Mouse (Mus musculus) ES-E14 (cell line): ENCODE results near the gene Ttll12. TPM values are rescaled to one million over a fixed set of nuclear protein-coding genes. Genes with fewer than 3 reads are reported as not detected.
A peak's percentile ranks its signal among the peaks of the same experiment; 100 is the strongest.

Experiments
- DNase-seq: peaks from one replicate; pipeline ENCODE4 v3.0.0-alpha.2; 2013; ENCODE audit warnings: low read depth, low spot score
- H3K27ac ChIP-seq: 2 replicates; pipeline ENCODE4 v1.5.1; 2012; ENCODE audit warnings: low read depth, mild to moderate bottlenecking, low read length, moderate library complexity, mixed read lengths; ENCODE audit not compliant: poor library complexity, insufficient read depth, severe bottlenecking
- H3K36me3 ChIP-seq: 2 replicates; pipeline ENCODE4 v1.6.1; 2012; ENCODE audit warnings: mild to moderate bottlenecking, low read length, moderate library complexity, mixed read lengths; ENCODE audit not compliant: control insufficient read depth, poor library complexity, insufficient read depth, severe bottlenecking
- H3K4me1 ChIP-seq, 2 experiments: fragments of 150-350 bp in 1 of 2; sonication (generic) in 1 of 2; 2 replicates each; pipeline ENCODE4 v1.6.1; 2012; ENCODE audit warnings: low read length in 2 of 2, mild to moderate bottlenecking in 1 of 2, mixed read lengths in 1 of 2; ENCODE audit not compliant: control insufficient read depth in 2 of 2, insufficient read depth in 2 of 2, poor library complexity in 1 of 2
- H3K4me3 ChIP-seq, 2 experiments: fragments of 150-350 bp in 1 of 2; sonication (generic) in 1 of 2; 2 replicates each; pipeline ENCODE4 v1.5.1; 2012; ENCODE audit warnings: low read length in 2 of 2, low read depth in 1 of 2, mild to moderate bottlenecking in 1 of 2, mixed read lengths in 1 of 2; ENCODE audit not compliant: insufficient read depth in 1 of 2, poor library complexity in 1 of 2, severe bottlenecking in 1 of 2
- H3K9ac ChIP-seq: 2 replicates; pipeline ENCODE4 v1.6.1; 2012; ENCODE audit warnings: low read depth, mild to moderate bottlenecking, low read length, mixed read lengths; ENCODE audit not compliant: poor library complexity, insufficient read depth, severe bottlenecking
- H3K9me3 ChIP-seq: fragments of 150-350 bp; sonication (generic); 2 replicates; pipeline ENCODE4 v1.6.1; 2012; ENCODE audit warnings: low read depth, mild to moderate bottlenecking, low read length; ENCODE audit not compliant: control insufficient read depth, insufficient read depth
- CHD2 ChIP-seq: IDR thresholded peaks from 2 replicates; pipeline ENCODE4 v1.6.1; 2014; ENCODE audit warnings: mild to moderate bottlenecking, low read depth, low read length, inconsistent platforms
- HCFC1 ChIP-seq: IDR thresholded peaks from 2 replicates; pipeline ENCODE4 v1.6.1; 2012; ENCODE audit warnings: low read length, inconsistent platforms, borderline replicate concordance; ENCODE audit not compliant: insufficient read depth
- MAFK ChIP-seq: IDR thresholded peaks from 2 replicates; pipeline ENCODE4 v1.6.1; 2014; ENCODE audit warnings: mild to moderate bottlenecking, low read depth, low read length, inconsistent platforms; ENCODE audit not compliant: insufficient read depth
- ZC3H11A ChIP-seq: IDR thresholded peaks from 2 replicates; pipeline ENCODE4 v1.6.1; 2012; ENCODE audit warnings: low read depth, mild to moderate bottlenecking, inconsistent platforms, low read length, borderline replicate concordance
- ZNF384 ChIP-seq: IDR thresholded peaks from 2 replicates; pipeline ENCODE4 v1.6.1; 2012; ENCODE audit warnings: low read depth, low read length, inconsistent platforms
- in situ Hi-C, 2 experiments: fragments of 600-800 bp; cut with MboI; formaldehyde crosslinking; loops; one replicate each; pipeline ENCODE4 v1.15.1; 2025; ENCODE audit warnings: low sequenced_read_pairs in 2 of 2, inconsistent platforms in 1 of 2; ENCODE audit not compliant: unreplicated experiment in 2 of 2
- total RNA-seq: library from RNA; depleted of rRNA; stranded (reverse); fragments of 300-350 nt; gene quantifications from 2 replicates; pipeline ENCODE4 v1.2.3, GENCODE M21; 2012; rRNA removed

Ttll12 gene
- 32.2 and 45.5 TPM in 2 replicates for total RNA-seq

DNA sequence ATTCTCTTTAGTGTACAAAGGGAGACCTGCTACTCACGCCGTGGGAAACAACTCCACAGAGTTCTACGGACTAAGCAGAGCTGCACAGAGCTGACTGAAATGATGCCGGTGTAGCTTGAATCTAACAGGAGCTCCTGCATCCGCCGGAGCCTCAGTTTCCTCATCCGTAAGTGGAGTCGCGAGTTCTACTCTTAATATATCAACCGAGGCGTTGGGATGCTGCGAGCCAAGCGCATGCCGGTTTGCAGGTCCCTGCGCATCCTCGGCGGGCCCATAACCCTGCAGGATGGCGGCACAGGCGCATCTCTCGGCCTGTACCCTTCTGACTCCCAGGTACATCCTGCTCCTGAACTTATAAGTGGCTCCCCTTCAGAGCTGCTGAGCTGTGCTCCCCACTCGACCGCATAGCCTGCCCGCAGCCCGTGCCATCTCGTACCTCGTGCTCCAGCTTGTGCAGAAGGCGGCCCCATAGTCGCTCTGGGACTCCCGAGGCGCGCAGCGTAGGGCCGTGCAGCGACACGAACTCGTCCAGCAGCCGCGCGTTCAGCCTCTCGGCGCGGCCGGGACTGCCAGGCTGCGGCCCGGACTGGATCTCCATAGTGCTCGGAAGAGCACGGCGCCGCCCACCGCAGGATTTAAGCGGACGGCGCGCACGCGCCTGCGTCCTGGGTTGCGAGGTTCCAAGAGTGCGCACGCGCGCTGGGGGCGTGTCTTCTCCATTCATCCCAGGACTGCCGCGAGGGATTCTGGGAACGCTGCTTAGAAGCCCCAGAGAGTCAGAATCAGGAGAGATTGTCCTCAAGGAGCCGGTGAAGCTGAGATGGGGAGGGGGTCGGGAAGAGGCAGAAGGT is at the start of gene Ttll12:
TSS of gene Ttll12 (minus strand) at position 645 of the 851 bp plus-strand sequence.
- in situ Hi-C loops = no loop called here
- H3K4me1 ChIP-seq = peaks cover 0 to 5% of the 10 kb centered on the region in 2 experiments; a peak in 1 of 4 replicates
- peak within 1 kb of the TSS; percentile 79 to 80 for H3K4me3 ChIP-seq
- H3K9me3 ChIP-seq = no peaks in the 10 kb centered on the region
- peak within 1 kb of the TSS; percentile 91 for H3K9ac ChIP-seq
- H3K27ac ChIP-seq = no peak within 1 kb of the TSS
- peaks cover 17% of the 10 kb centered on the region for H3K36me3 ChIP-seq
- peak; percentile 98 for DNase-seq
- TF ChIP-seq ZC3H11A (no peak), HCFC1 (no peak), CHD2 (no peak), MAFK (no peak), ZNF384 (no peak)

DNA sequence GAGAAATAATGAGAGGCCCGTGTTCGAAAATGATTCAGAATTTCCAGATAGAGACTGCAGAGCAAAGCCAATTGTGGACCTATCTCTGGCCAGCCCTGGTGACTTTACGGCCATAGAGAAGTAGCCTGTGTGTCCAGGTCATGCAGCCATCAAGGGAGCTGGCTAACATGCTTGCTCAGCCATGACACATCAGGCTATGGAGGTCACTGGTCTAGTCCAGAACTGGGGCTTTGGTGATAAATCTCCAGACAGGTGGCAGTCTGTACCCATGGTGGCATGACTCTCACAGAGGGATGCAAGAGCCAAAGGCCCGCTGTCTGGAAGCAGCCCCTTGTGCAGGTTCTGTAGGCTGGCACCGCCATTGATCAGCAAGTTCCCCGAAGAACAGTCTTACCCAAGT is 47.6 kb upstream of the Ttll12 start:
- Histone ChIP-seq H3K9ac (no peak overlapping the region), H3K27ac (no peak overlapping the region), H3K4me3 (no peak overlapping the region), H3K9me3 (no peaks in the 10 kb centered on the region), H3K4me1 (peaks cover 0 to 6% of the 10 kb centered on the region in 2 experiments; a peak in 1 of 4 replicates), H3K36me3 (no peaks in the 10 kb centered on the region)
- no peak for TF ChIP-seq CHD2
- no peak for TF ChIP-seq HCFC1
- TF ChIP-seq MAFK = no peak
- TF ChIP-seq ZNF384 = no peak
- no peak for TF ChIP-seq ZC3H11A
- no peak for DNase-seq
- in situ Hi-C loops = no loop called here

DNA sequence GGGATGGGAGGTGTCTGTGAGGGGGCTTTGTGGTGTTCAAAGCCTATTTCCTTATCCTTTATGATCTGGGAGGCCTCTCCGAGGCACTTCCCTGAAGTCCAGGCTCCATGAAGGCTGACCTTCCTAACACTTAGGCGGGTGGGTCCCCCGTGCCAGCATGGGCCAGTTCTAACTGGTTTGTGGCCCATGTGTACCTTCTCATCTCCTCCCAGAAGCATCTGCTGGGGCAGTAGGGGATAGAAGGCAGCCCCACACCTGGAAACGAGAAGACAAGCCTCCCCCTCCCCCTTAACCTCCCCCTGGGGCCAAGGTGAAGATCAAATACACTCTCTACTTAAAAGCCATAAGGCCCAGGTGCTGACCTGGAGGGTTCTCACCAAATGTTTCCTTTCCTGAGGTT is 45.3 kb upstream of the Ttll12 start:
- Histone ChIP-seq H3K9ac (no peak overlapping the region), H3K27ac (no peak overlapping the region), H3K9me3 (no peaks in the 10 kb centered on the region), H3K4me3 (no peak overlapping the region), H3K4me1 (peaks cover 0 to 19% of the 10 kb centered on the region in 2 experiments; a peak in 1 of 4 replicates), H3K36me3 (no peaks in the 10 kb centered on the region)
- DNase-seq = no peak
- TF ChIP-seq ZC3H11A (no peak), CHD2 (no peak), HCFC1 (no peak), MAFK (no peak), ZNF384 (no peak)
- in situ Hi-C loops = no loop called here

DNA sequence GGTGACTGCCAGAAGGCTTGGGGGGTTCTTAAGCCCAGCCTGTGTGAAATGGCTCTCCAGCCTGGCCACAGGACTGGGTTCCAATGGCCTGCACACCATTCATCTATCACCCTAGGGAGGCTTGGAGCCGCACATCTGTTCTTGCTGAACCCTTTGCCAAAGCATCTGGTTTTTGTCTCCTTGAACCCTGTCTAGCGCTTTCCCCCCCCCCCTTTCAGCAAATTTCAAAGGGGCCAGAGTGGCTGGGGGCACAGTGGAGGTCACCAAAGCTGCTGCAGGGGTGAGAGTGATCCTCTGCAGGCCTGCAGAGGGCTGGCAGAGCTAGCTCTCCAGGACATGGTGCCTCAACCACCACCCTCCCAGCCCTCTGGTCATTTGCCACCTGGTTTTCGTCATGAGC is 44.2 kb upstream of the Ttll12 start:
- no peaks in the 10 kb centered on the region for H3K9me3 ChIP-seq
- no peak overlapping the region for H3K4me3 ChIP-seq
- TF ChIP-seq MAFK (no peak), ZC3H11A (no peak), CHD2 (no peak), ZNF384 (no peak), HCFC1 (no peak)
- H3K9ac ChIP-seq = no peak overlapping the region
- in situ Hi-C loops = loop anchor here in 1 of 2 experiments (10.0 kb wide), 1 partner anchor 116 kb away; no protein-coding TSS in a partner anchor
- peaks cover 1 to 27% of the 10 kb centered on the region in 2 experiments; a peak in 1 of 4 replicates for H3K4me1 ChIP-seq
- H3K27ac ChIP-seq = no peak overlapping the region
- DNase-seq = no peak
- H3K36me3 ChIP-seq = no peaks in the 10 kb centered on the region
